Mouse (Mus musculus) liver (tissue): ENCODE results near the gene Tbc1d10a.
"Not testable (repeated sequence)": the region's sequence is repeated elsewhere in the genome, so short reads cannot be mapped to it uniquely, and the experiment has no call there.

ENCODE experiments used
- DNase-seq: peaks from one replicate; pipeline ENCODE4 v3.0.0-alpha.2; 2020; ENCODE audit warnings: mixed read lengths

The Tbc1d10a gene

DNA sequence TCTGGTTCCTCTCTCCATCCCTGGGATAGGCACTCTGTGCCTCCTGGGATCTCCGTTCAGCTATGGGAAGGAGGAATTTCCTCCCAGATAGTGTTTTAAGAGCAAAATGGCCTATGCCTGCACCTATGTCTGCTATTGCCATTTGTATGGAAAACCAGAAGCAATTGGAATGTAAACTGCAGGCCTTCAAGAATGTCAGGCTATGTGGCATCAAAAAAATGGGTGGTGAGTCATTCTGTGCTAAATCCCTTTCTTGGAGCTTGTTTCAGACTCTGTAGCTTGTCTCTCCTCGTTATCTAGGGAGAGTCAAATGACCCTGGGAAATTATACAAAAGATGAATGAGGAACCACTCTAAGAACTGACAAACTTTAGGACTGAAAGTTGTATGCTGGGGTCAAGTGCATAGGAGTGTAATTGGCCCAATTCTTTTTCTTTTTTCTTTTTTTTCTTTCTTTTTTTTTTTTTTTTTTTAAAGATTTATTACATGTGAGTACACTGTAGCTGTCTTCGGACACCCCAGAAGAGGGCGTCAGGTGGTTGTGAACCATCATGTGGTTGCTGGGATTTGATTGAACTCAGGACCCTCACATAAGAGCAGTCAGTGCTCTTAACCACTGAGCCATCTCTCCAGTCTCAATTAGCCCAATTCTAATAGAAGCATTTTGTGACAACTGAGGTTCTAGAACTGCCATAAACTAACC lies 2.2 kb upstream of the Tbc1d10a start:
- no peak for DNase-seq

DNA sequence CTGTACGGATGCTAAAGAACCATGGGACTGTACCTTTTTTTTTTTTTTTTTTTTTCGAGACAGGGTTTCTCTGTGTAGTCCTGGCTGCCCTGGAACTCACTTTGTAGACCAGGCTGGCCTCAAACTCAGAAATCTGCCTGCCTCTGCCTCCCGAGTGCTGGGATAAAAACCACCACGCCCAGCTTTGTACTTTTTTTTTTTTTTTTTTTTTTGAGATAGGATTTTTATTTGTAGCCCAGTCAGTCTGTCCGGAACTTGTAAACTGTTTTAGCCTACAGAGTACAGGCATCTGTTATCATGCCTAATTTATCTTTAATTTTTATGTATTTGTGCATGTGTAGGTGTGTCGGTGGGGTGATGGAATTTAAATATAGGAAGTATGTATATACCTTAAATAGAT lies 1.1 kb upstream of the Tbc1d10a start:
- not testable (repeated sequence) for DNase-seq

DNA sequence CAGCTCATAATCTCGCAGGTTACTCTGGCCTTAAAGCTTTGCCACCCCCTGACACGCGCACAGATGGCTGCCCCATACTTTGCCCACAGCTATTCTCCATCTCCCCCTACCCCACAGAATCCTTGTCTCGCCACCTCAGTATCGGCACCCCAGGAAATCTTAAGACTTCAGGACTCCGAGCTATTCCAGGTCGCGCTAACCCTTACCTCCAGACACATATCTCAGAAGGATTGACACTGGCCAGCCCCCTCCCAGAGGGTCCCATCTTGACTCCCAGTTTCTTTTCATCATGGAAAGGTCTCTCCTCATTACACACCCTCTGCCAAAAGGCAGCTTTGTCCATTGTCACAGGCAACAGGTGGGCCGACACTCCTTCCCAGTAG lies 720 bp downstream of the Tbc1d10a start:
- no peak for DNase-seq

DNA sequence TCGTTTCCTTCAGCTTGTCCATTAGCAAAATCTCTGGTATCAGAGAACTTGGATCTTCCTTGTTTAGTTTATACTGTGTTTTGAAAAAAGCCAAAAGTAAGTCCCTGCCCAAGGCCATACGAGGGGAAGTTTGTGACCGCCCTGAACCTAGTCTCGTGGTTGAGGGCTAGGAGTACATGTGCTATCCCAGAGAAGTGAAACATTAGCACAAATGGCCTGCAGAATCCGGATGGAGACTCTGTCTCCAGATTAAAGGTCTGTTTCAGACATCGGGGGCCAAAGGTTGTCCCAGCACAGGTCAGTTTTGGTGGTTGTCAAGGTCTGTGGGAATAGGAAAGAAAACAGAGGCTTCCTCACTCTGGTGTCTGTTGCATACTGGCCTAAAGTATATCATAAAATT lies 2.6 kb downstream of the Tbc1d10a start:
- DNase-seq: no peak

DNA sequence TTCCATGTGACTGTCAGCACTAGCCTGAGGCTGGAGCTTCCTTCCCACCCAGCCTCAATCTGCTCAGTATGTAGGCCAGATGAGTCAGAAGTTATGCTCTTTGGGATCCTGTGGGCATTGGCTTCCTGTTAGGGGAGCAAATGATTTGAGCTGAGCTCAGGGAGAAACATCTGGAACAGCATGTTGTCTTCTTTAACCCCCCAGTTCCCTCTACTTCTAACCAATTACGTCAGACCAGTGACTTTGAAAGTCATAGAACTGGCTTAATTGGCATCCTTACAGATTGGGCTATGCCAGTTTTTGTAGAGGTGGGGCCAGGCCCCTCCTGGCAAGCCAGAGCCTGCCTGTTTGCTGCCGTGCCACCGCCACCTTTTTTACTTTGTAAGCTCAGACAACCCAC lies 4.1 kb downstream of the Tbc1d10a start:
- no peak for DNase-seq

DNA sequence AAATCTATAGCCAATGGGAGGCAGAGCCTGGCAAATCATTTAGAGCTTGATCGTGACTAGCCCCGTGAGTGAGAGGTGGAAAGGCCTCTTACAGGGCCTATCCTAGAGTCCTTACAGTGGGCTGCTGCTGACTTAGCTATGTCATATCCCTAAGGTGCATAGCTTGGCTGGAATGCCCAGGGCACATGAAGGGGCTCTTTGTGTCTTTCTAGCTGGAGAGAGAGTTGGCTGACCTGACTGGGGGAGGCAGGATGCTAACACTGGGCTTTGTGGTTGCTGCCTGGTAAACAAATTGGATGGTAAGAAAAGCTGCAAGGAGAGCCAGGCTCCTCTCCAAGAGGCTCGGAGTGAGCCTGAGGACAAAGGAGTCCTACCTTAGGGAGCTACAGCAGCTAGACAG lies 6.2 kb downstream of the Tbc1d10a start:
- no peak for DNase-seq

DNA sequence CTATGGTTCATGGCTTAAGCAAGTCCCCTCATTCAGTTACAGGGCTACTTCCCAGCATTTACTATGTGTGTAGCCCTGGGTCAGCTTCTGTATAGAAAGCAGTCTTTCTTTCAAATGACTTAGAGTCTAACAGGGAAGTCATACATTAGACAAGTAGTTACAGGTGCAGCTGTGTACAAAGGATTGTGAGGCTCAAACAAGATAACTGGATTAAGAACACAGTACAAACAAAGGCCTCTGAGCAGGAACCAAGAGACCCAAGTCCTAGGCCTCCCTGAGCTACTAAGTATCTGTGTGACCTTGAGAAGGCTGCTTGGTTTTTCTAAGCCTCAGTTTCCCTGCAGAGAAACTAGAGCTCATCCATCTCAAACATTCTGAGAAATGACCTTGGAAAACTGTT lies 6.8 kb downstream of the Tbc1d10a start:
- no peak for DNase-seq

DNA sequence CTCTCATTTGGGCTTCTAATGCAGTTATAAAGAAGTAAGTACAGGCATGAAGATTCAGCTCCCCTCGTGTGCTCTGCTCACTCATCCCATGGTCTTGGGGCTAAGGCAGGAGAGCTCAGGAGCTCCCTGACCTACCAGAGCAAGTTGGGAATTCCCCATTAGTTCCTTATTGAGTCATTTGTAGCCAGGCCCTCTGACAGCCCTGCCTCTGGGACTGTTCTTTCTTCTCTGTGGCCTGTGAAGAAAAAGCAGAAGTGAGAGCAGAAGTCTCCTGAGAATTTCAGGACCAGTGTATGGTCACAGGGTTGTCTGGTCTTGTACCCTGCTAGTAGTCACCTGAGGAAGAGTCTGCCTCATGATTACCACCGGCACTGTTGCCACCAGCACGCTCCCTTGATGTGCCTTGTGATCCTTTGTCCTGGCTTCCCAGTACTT lies 9.0 kb downstream of the Tbc1d10a start:
- no peak for DNase-seq

- no peak for DNase-seq
Measured at GRCm38 (mm10) chr11:4196636-4197035, 10.0 kb downstream of the Tbc1d10a start.

DNA sequence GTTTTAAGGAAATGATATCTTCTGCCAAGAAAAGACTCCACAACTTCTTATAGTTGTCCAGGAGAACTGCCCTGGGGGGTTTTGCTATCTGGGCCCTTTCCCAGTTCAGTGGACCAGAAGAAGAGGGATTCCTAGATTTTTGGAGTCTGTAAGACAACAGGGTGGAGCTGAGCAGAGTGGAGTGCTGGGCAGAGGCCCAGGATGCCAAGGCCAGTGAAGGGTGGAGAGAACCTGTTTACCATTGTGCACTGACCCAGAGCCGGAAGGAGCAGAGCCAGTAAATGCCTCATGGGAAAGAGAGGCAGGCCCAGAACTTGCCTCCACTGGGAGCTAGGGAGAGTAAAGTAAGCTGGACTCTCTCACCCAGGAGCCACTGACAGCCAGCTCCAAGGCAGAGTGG lies 11.1 kb downstream of the Tbc1d10a start:
- no peak for DNase-seq

GRCm38 (mm10) chr11:4201981-4202700 lies 15.6 kb downstream of the Tbc1d10a start:
- no peak for DNase-seq

DNA sequence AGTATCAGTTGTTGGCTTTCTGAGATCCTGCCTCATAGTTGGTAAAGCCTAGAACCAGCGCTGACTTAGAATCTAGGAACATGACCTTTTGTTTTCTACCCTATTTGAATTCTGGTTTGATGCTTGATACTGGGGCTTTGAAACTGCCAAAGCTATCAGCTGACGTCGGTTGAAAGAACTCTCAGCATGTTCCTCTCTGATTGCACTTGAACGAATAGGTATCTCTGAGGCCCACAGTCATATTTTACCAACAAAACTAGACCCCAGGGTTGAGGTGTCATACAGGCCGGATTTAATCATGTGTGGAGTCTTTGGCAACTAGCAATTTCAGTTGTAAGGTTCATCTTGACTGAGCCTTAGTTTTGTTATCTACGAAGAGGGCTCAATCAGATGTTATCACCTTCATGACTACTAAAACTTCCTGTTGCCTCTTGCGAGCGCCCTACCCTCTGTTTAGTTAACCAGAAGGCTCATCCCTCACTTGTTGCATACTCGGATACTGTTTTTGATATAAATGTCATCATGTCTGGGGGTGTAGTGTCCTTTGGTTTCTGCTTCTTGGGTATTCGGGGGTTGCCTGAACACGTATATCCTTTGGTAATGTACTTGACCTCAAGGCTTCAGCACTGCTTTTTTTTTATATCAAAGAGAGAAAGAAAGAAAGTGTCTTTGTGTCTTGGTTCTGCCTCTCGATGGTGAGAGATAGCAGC lies 16.6 kb downstream of the Tbc1d10a start:
- no peak for DNase-seq

DNA sequence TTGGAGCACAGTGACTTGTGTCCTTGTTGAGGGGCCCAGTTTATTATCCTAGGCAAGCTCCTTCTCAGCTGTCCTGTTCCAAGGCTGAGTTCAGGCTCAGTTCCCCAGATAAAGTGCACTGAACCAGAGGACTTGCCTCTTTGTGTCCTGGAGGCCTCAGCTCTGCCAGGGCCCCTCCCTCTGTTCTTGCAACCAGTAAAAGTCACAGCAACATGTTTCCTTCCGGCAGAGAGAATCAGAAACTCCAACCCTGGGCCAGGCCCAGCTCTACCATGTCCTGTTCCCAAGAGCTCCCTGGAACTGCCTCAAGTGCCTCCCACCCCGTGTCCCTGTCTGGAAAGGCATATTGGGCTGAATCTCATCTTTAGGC lies 17.1 kb downstream of the Tbc1d10a start:
- no peak for DNase-seq

GRCm38 (mm10) chr11:4205097-4205655 lies 18.6 kb downstream of the Tbc1d10a start:
- DNase-seq: no peak

GRCm38 (mm10) chr11:4205951-4206350 lies 19.4 kb downstream of the Tbc1d10a start:
- DNase-seq: no peak

DNA sequence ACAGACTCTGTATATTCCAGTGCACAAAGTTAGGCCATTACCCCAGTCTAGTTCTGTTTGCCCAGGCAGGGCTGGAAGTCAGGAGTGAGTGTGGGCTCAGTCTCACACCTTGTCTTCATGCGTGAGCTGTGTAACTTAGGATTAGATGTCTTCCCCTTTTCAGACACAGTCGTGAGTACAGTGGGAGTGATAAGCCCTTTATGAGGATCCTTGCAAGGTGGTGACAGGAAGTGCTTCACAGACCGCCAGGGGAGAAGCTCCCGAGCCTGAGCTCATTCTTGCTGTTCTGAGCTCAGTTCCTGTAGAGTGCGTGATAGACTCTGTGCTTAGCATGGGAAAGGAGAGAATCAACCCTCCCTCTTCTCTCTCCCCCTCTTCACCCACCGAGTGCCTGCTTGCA lies 20.0 kb downstream of the Tbc1d10a start:
- DNase-seq: no peak

DNA sequence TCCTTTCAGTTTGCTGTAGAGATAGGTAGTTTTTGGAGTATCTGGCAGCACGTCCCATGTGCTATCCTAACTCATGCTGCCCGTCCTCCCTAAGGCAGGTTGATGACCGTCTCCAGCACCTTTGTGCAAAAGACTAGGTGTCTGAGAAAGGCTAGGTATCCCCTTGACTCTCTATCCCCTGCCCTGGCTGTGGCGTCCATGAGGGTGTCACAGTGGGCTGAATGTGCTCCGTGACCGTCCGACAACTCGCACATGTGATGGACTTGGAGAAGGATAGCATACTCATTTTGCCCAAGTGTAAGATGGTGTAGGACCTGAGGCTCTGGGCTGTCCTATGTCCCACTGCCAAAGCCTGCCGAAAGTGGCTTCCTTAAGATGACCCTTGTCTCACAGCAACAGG lies 21.1 kb downstream of the Tbc1d10a start:
- no peak for DNase-seq

- DNase-seq: no peak
Measured at GRCm38 (mm10) chr11:4209556-4209955, 23.0 kb downstream of the Tbc1d10a start.

GRCm38 (mm10) chr11:4210786-4211185 lies 24.2 kb downstream of the Tbc1d10a start:
- no peak for DNase-seq

DNA sequence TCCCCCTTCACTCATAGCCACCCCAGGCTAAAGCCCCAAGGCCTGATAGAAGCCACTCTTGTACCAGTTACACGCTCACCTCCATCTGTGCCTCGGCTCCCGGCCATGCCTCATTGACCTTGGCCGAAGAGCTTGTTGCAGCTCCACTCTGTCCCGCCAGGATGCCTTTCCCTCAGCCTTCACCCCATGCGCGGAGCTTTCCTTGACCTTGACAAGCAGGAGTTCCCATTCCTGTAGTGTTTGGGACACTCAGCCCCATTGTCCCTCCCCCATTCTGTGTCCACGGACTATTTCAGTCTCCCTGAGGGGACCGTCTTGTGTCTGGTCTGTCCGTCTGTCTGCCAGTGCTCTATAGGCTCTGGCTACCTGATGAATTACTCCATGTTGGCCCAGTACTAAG lies 26.5 kb downstream of the Tbc1d10a start:
- no peak for DNase-seq

DNA sequence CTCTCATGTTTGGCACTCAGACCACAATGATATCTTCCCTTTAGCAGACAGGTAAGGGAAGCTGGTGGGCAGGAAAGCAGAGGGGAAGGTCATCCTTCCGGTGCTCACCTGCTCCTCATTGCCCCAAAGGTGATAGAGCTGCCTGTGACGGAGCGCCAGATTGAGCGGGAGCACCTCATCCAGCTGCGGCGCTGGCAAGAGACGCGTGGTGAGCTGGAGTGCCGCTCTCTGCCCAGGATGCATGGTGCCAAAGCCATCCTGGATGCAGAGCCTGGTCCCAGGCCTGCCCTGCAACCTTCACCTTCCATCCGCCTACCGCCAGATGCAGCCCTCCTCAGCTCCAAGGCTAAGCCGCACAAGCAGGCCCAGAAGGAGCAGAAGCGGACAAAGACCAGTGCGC lies 28.0 kb downstream of the Tbc1d10a start:
- no peak for DNase-seq

DNA sequence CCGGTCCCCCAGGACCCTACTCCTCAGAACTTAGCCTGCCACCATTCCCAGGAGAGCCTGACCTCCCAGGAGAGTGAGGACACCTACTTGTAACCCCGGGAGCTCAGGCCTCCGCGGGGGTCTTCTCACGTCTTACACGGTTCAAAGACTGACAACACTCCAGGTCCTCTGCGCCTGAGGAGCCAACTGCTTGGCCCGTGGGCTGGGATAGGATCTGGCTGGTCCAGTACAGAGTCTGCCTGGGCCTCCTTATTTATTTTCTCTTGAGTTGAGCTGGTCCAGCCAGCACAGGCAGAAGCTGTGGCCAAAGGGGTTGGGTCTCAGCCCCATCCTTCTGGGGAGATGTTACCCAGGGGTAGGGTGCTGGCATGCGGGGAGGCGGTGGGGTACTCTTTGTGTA lies 28.5 kb downstream of the Tbc1d10a start:
- DNase-seq: no peak

- DNase-seq: no peak
Measured at GRCm38 (mm10) chr11:4216248-4217000, 29.8 kb downstream of the Tbc1d10a start.
